Mouse (Mus musculus): ENCODE measurements around the gene Cab39l. TPM values are rescaled to one million over a fixed set of nuclear protein-coding genes. Genes with fewer than 3 reads are reported as not detected.

Gene Cab39l
- polyA plus RNA-seq, 1 experiment from 2014 or later, result 25.2 TPM

DNA sequence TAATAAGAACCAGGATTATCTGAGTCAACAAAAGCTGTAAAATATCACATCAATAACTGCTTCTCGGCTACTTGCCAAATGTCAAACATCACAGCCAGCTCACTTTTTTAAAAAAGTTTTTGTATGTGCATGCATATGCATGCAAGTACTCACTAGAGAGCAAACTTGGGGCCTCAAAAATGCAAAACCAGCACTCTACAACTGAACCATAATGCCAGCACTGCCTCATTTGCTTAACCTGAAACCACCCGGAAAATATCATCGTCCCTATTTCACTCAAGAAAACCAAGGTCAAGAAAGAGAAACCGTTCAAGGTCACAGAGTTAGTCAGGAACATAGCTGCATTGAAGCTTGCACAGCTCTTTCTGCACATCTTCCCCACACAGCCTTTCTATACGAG is 135.6 kb downstream of the Cab39l start:
- Histone ChIP-seq H3K9ac (ENCODE audit: low read length) (no peak overlapping the region), H3K9me3 (ENCODE audit: control insufficient read depth, low read length) (no peaks in the 10 kb centered on the region), H3K27ac (replicated peaks in 1 of 2; ENCODE audit: control insufficient read depth in 1 of 2, insufficient read depth in 1 of 2, low read depth in 2 of 2, low read length in 2 of 2) (no peak overlapping the region), H3K4me1 (ENCODE audit: control insufficient read depth in 2 of 2, insufficient read depth in 2 of 2, low read length in 2 of 2) (peaks cover 4 to 5% of the 10 kb centered on the region in 2 experiments; a peak in 2 of 4 replicates), H3K4me2 (ENCODE audit: low read length) (no peak overlapping the region), H3K27me3 (ENCODE audit: control insufficient read depth, insufficient read depth, low read length) (no peaks in the 10 kb centered on the region), H3K36me3 (ENCODE audit: control insufficient read depth, insufficient read depth, low read length) (peaks cover 39% of the 10 kb centered on the region), H3K4me3 (ENCODE audit: control insufficient read depth in 1 of 2, insufficient read depth in 1 of 2, low read depth in 1 of 2, low read length in 2 of 2) (no peak overlapping the region)
- 87% methylated on average over 5 of the region's 5 CpGs for WGBS
- ATAC-seq (ENCODE audit: insufficient number of reproducible peaks, insufficient read depth, low FRiP score, low read depth), result no peak

DNA sequence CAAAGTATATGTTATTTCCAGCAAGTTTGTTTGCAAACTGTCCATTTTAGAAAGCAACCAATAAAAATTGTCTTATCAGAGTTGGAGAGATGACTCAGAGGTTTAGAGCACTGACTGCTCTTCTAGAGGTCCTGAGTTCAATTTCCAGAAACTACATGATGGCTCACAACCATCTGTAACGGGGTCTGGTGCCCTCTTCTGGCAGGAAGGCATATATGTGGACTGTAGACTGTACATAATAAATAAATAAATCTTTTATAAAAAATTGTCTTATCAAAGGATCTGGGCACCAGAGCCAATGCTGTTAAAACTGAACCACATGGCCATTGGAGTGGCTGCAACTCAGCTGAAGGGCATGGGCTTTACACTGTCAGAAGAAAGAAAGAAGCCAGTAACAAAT is 149.8 kb downstream of the Cab39l start:
- Histone ChIP-seq H3K4me3 (ENCODE audit: control insufficient read depth in 1 of 2, insufficient read depth in 1 of 2, low read depth in 1 of 2, low read length in 2 of 2) (no peak overlapping the region), H3K4me2 (ENCODE audit: low read length) (no peak overlapping the region), H3K4me1 (ENCODE audit: control insufficient read depth in 2 of 2, insufficient read depth in 2 of 2, low read length in 2 of 2) (no peaks in the 10 kb centered on the region), H3K9ac (ENCODE audit: low read length) (no peak overlapping the region), H3K27ac (replicated peaks in 1 of 2; ENCODE audit: control insufficient read depth in 1 of 2, insufficient read depth in 1 of 2, low read depth in 2 of 2, low read length in 2 of 2) (no peak overlapping the region), H3K9me3 (ENCODE audit: control insufficient read depth, low read length) (no peaks in the 10 kb centered on the region), H3K27me3 (ENCODE audit: control insufficient read depth, insufficient read depth, low read length) (no peaks in the 10 kb centered on the region), H3K36me3 (ENCODE audit: control insufficient read depth, insufficient read depth, low read length) (peaks cover 78% of the 10 kb centered on the region)
- 76% methylated on average over 1 of the region's 1 CpGs for WGBS
- no peak for ATAC-seq (ENCODE audit: insufficient number of reproducible peaks, insufficient read depth, low FRiP score, low read depth)

DNA sequence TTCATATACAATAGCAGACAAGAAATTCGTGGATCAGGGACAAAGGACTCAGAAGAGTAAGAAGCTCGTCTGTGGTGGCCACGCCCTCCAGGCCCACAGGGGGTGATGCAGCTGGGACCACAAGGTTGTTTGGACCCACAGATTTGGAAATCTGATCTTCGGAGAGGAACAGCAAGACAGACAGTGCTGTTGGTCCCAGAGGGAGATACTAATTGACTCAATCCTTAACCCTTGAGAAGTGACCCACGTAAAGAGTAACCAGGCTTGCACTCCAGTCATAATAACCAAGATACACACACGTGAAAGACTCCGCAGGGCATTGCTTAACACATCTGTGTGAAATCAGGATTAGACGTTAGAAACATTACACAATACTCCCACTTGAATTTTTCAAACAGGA is 151.1 kb downstream of the Cab39l start:
- Histone ChIP-seq H3K9me3 (ENCODE audit: control insufficient read depth, low read length) (no peaks in the 10 kb centered on the region), H3K27me3 (ENCODE audit: control insufficient read depth, insufficient read depth, low read length) (no peaks in the 10 kb centered on the region), H3K4me3 (ENCODE audit: control insufficient read depth in 1 of 2, insufficient read depth in 1 of 2, low read depth in 1 of 2, low read length in 2 of 2) (no peak overlapping the region), H3K27ac (replicated peaks in 1 of 2; ENCODE audit: control insufficient read depth in 1 of 2, insufficient read depth in 1 of 2, low read depth in 2 of 2, low read length in 2 of 2) (no peak overlapping the region), H3K4me1 (ENCODE audit: control insufficient read depth in 2 of 2, insufficient read depth in 2 of 2, low read length in 2 of 2) (peaks cover 2 to 3% of the 10 kb centered on the region in 2 experiments), H3K36me3 (ENCODE audit: control insufficient read depth, insufficient read depth, low read length) (peaks cover 70% of the 10 kb centered on the region), H3K4me2 (ENCODE audit: low read length) (no peak overlapping the region), H3K9ac (ENCODE audit: low read length) (no peak overlapping the region)
- ATAC-seq (ENCODE audit: insufficient number of reproducible peaks, insufficient read depth, low FRiP score, low read depth), result no peak
- 83% methylated on average over 8 of the region's 8 CpGs for WGBS

DNA sequence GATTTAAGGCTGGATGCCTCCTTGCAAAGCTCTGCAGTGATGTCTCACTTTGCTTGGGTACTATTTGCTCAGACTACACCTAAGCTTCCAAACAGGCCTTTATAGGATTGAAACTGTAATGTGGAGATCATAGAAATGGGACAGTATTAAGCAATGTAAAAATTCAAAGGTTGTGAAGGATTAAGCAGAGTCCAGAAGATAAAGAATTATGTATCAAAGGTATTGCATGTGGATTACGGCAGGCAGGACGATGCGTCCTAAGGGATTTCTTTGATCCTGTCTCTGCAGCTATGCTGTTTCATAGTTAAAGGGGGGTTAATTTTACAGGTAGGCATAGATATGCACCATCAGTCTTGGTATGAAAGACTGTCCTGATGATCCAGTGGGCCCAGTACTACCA is 151.8 kb downstream of the Cab39l start:
- WGBS, result 99% methylated on average over 3 of the region's 3 CpGs
- Histone ChIP-seq H3K27me3 (ENCODE audit: control insufficient read depth, insufficient read depth, low read length) (no peaks in the 10 kb centered on the region), H3K9ac (ENCODE audit: low read length) (no peak overlapping the region), H3K27ac (replicated peaks in 1 of 2; ENCODE audit: control insufficient read depth in 1 of 2, insufficient read depth in 1 of 2, low read depth in 2 of 2, low read length in 2 of 2) (no peak overlapping the region), H3K36me3 (ENCODE audit: control insufficient read depth, insufficient read depth, low read length) (peaks cover 69% of the 10 kb centered on the region), H3K4me3 (ENCODE audit: control insufficient read depth in 1 of 2, insufficient read depth in 1 of 2, low read depth in 1 of 2, low read length in 2 of 2) (no peak overlapping the region), H3K4me2 (ENCODE audit: low read length) (no peak overlapping the region), H3K9me3 (ENCODE audit: control insufficient read depth, low read length) (no peaks in the 10 kb centered on the region), H3K4me1 (ENCODE audit: control insufficient read depth in 2 of 2, insufficient read depth in 2 of 2, low read length in 2 of 2) (peaks cover 3 to 6% of the 10 kb centered on the region in 2 experiments)
- ATAC-seq (ENCODE audit: insufficient number of reproducible peaks, insufficient read depth, low FRiP score, low read depth), result no peak

DNA sequence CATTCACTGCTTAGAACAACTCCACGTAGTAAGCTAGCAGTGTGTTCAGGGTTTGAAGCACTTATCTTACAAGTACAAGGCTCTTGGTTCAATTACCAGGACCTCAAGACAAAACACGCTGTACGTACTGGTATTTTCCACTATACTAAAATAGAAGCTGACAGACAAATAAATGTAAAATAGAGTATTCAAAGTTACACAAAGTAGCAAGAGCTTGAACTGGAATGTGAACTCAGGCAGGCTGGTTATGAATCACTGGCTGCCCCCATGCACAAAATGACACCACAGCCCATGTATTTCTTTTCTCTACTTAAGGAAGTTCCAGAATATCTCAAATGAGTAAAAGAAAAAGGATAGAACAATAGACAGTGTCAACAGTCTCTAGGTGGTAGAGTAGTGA is 154.2 kb downstream of the Cab39l start:
- WGBS, result 83% methylated on average over 3 of the region's 3 CpGs

DNA sequence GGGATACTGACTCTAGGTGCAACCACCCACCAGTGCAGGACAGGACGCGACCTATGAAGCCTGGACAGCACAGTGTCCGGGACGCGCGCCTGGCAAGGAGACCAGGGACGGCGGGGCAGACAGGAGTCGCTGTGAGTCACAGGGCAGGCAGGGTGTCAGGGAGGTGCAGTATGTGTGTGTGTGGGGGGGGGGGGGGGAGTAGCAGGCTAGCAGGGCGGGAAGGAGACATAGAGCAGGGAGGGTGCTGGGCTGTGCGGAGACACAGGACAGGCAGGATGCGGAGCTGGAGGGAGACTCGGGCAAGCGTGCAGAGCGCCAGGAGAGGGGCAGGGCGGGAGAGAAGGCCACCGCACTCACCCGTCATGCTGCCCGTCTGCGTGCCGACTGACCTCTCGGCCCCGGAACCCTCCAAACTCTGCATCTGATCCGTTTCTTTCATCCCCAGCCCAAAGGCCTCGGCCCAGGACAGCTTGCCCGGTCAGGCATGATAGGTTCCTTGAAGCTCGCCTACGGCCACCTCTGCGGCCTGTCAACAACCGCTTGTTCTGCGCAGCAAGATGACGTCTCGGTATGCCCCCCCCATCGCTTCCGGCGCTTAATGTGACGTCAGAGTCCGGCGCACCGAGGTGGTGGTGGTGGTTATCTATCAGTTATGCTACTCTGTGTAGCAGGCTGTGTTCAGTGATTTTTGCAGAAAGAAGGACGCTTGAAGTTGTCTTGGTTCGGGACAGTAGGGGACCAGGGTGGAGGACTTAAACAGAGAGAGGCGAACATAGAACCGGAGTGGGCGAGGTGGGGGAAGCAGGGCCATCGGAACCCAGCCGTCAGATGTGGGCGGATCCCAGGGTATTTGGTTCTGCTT is 156.9 kb downstream of the Cab39l start, which contains the start of gene Cdadc1:
Gene Cdadc1, minus strand, starts transcription at position 562 of the 862 bp plus-strand sequence.
- peaks cover 3 to 6% of the 10 kb centered on the region in 2 experiments for H3K4me1 ChIP-seq (ENCODE audit: control insufficient read depth in 2 of 2, insufficient read depth in 2 of 2, low read length in 2 of 2)
- H3K4me2 ChIP-seq (ENCODE audit: low read length), result peak within 1 kb of the TSS; percentile 83
- H3K27ac ChIP-seq (replicated peaks in 1 of 2; ENCODE audit: control insufficient read depth in 1 of 2, insufficient read depth in 1 of 2, low read depth in 2 of 2, low read length in 2 of 2), result peak within 1 kb of the TSS; percentile 23 to 78
- H3K9ac ChIP-seq (ENCODE audit: low read length), result peak within 1 kb of the TSS; percentile 91
- ATAC-seq (ENCODE audit: insufficient number of reproducible peaks, insufficient read depth, low FRiP score, low read depth), result peak; percentile 86
- peaks cover 26% of the 10 kb centered on the region for H3K36me3 ChIP-seq (ENCODE audit: control insufficient read depth, insufficient read depth, low read length)
- H3K4me3 ChIP-seq (ENCODE audit: control insufficient read depth in 1 of 2, insufficient read depth in 1 of 2, low read depth in 1 of 2, low read length in 2 of 2), result peak within 1 kb of the TSS; percentile 80 to 91
- H3K9me3 ChIP-seq (ENCODE audit: control insufficient read depth, low read length), result no peaks in the 10 kb centered on the region
- H3K27me3 ChIP-seq (ENCODE audit: control insufficient read depth, insufficient read depth, low read length), result peaks cover 1% of the 10 kb centered on the region; the same call in 1 of the 2 replicates
- under 1% methylated on average over 48 of the region's 48 CpGs for WGBS

More for the DNA sequence above, 154.2 kb downstream of the Cab39l start:
- no peak for ATAC-seq (ENCODE audit: insufficient number of reproducible peaks, insufficient read depth, low FRiP score, low read depth)
- H3K27me3 ChIP-seq (ENCODE audit: control insufficient read depth, insufficient read depth, low read length), result no peaks in the 10 kb centered on the region
- H3K9ac ChIP-seq (ENCODE audit: low read length), result no peak overlapping the region
- H3K4me2 ChIP-seq (ENCODE audit: low read length), result no peak overlapping the region
- peaks cover 47% of the 10 kb centered on the region for H3K36me3 ChIP-seq (ENCODE audit: control insufficient read depth, insufficient read depth, low read length)
- H3K9me3 ChIP-seq (ENCODE audit: control insufficient read depth, low read length), result no peaks in the 10 kb centered on the region
- peaks cover 3 to 6% of the 10 kb centered on the region in 2 experiments for H3K4me1 ChIP-seq (ENCODE audit: control insufficient read depth in 2 of 2, insufficient read depth in 2 of 2, low read length in 2 of 2)
- H3K4me3 ChIP-seq (ENCODE audit: control insufficient read depth in 1 of 2, insufficient read depth in 1 of 2, low read depth in 1 of 2, low read length in 2 of 2), result no peak overlapping the region
- H3K27ac ChIP-seq (replicated peaks in 1 of 2; ENCODE audit: control insufficient read depth in 1 of 2, insufficient read depth in 1 of 2, low read depth in 2 of 2, low read length in 2 of 2), result no peak overlapping the region

DNA sequence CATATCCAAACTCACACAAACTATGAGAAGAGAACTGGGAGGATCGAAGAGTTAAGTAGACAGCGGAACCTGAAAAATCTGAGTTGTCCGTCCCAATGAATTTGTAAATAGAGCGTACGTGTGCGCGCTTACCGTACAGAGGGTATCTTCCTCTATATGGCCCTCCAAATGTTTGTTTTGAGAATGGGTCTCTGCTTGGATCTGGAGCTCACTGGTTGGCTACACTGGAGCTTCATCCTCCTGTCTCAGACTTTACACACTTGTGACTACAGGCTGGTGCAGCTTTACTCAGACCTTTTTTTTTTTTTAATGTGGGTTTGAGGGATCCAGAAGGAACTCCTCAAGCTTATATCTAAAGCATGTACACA is 157.5 kb downstream of the Cab39l start:
- H3K4me1 ChIP-seq (ENCODE audit: control insufficient read depth in 2 of 2, insufficient read depth in 2 of 2, low read length in 2 of 2), result peaks cover 3 to 6% of the 10 kb centered on the region in 2 experiments
- peaks cover 6% of the 10 kb centered on the region; the same call in 1 of the 2 replicates for H3K27me3 ChIP-seq (ENCODE audit: control insufficient read depth, insufficient read depth, low read length)
- WGBS, result 5% methylated on average over 8 of the region's 8 CpGs
- H3K9ac ChIP-seq (ENCODE audit: low read length), result peak overlapping the region; percentile 91
- ATAC-seq (ENCODE audit: insufficient number of reproducible peaks, insufficient read depth, low FRiP score, low read depth), result peak; percentile 16; the same call in 1 of the 2 replicates
- no peaks in the 10 kb centered on the region for H3K9me3 ChIP-seq (ENCODE audit: control insufficient read depth, low read length)
- peak overlapping the region; percentile 23 to 78; a peak in 2 of 4 replicates for H3K27ac ChIP-seq (replicated peaks in 1 of 2; ENCODE audit: control insufficient read depth in 1 of 2, insufficient read depth in 1 of 2, low read depth in 2 of 2, low read length in 2 of 2)
- peak overlapping the region; percentile 80 to 91 for H3K4me3 ChIP-seq (ENCODE audit: control insufficient read depth in 1 of 2, insufficient read depth in 1 of 2, low read depth in 1 of 2, low read length in 2 of 2)
- H3K36me3 ChIP-seq (ENCODE audit: control insufficient read depth, insufficient read depth, low read length), result peaks cover 20% of the 10 kb centered on the region
- H3K4me2 ChIP-seq (ENCODE audit: low read length), result peak overlapping the region; percentile 83

All from heart, embryonic 14.5 days (tissue).